25 mouse cellular contexts compared by ENCODE assay signal in genomic region chr8:49174956-49175355, GRCm38 (mm10).
"Had no signal": no experiment of that assay in that cellular context is flagged by ENCODE, and none has a peak within 500 bp of the region (broad histone marks: within the 10 kb centered on the region; RNA-seq: fewer than 3 reads in every experiment).

No protein-coding gene starts in this region.

- H3K4me1 ChIP-seq: heart, embryonic 10.5 days; heart, embryonic 12.5 days; hindbrain, embryonic 10.5 days; hindbrain, embryonic 13.5 days; hindbrain, embryonic 15.5 days; kidney, embryonic 15.5 days; limb, embryonic 13.5 days; limb, embryonic 15.5 days; liver, embryonic 12.5 days had no signal

- H3K27ac ChIP-seq: gastrocnemius, adult 2 months; heart, embryonic 10.5 days; hindbrain, embryonic 10.5 days; hindbrain, embryonic 13.5 days; hindbrain, embryonic 15.5 days; hindbrain, postnatal 0 days; kidney, embryonic 15.5 days; kidney, postnatal 0 days; limb, embryonic 13.5 days; limb, embryonic 15.5 days; liver, embryonic 12.5 days; liver, embryonic 14.5 days had no signal

- H3K9me3 ChIP-seq: heart, embryonic 10.5 days; hindbrain, embryonic 10.5 days; hindbrain, embryonic 13.5 days; hindbrain, embryonic 15.5 days; kidney, embryonic 15.5 days; limb, embryonic 13.5 days; limb, embryonic 15.5 days; liver, embryonic 12.5 days had no signal

- H3K9ac ChIP-seq: heart, embryonic 12.5 days; hindbrain, embryonic 13.5 days; hindbrain, embryonic 15.5 days; kidney, embryonic 15.5 days; limb, embryonic 13.5 days; limb, embryonic 15.5 days; liver, embryonic 12.5 days; liver, embryonic 14.5 days had no signal

- H3K4me3 ChIP-seq: gastrocnemius, adult 2 months; heart, embryonic 10.5 days; heart, embryonic 12.5 days; hindbrain, embryonic 10.5 days; hindbrain, embryonic 13.5 days; hindbrain, embryonic 15.5 days; kidney, embryonic 15.5 days; limb, embryonic 13.5 days; limb, embryonic 15.5 days; liver, embryonic 12.5 days had no signal

- H3K36me3 ChIP-seq: heart, embryonic 10.5 days; heart, embryonic 12.5 days; hindbrain, embryonic 10.5 days; hindbrain, embryonic 13.5 days; hindbrain, embryonic 15.5 days; kidney, embryonic 15.5 days; limb, embryonic 13.5 days; limb, embryonic 15.5 days; liver, embryonic 12.5 days had no signal

- DNase-seq: gastrocnemius, adult 2 months; gastrocnemius, postnatal 10 days; gastrocnemius, postnatal 25 days; heart, adult 18-20 months; heart, postnatal 10 days; heart, postnatal 4 days; kidney, adult 11 months; kidney, adult 2 months; kidney, adult 9 months; kidney, postnatal 14 days; kidney, postnatal 36 days; layer of hippocampus, postnatal 36 days; left cerebral cortex, postnatal 4 days had no signal
